Mouse (Mus musculus): Measurements from ENCODE around the gene Fmo3.

Gene Fmo3

DNA sequence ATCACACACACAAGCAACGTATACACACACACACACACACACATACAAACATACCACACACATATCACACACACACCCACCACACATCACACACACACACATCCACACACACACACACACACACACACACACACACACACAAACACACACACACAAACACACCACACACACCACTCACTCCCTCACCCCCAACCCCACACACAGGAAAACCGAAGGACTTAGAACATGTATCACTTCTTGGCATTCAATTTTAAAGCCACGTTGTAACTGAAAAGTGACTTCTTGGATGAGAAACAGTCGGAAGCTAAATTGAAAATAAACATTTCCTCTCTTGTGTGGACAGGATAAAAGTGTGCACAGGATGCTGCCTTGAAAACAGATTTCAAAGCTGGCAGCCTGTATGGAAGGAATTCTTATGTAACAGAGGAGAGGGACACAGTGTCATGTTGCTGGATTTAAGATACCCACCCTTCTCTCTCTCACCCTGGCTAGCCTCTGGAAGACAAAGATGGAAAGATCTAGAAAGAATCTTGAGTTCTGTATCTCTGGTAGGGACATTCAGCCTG is 52.9 kb downstream of the Fmo3 start:
- no peak for DNase-seq (ENCODE audit: low read depth, low spot score)

- DNase-seq (ENCODE audit: low read depth, low spot score): no peak
Observed at GRCm38 (mm10) chr1:162930631-162931030, 53.7 kb downstream of the Fmo3 start.

DNA sequence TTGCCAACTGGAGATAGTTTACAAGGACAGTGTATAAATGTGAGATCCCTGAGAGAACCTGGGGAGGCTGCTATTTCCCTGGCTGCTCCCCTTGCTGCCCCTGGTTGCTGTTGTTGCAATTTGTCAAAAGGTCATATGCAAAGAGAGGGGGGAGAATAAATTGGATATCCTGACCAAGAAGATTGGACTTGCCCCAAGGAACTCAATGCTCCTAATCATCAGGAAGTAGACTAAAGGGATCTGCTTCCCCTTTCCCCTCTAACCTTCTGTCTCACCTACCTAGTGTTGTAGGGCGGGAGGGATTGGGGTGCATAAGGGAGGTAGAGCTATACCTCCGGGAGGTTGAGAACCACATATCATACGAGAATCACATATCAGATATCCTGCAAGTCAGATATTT is 55.2 kb downstream of the Fmo3 start:
- no peak for DNase-seq (ENCODE audit: low read depth, low spot score)

DNA sequence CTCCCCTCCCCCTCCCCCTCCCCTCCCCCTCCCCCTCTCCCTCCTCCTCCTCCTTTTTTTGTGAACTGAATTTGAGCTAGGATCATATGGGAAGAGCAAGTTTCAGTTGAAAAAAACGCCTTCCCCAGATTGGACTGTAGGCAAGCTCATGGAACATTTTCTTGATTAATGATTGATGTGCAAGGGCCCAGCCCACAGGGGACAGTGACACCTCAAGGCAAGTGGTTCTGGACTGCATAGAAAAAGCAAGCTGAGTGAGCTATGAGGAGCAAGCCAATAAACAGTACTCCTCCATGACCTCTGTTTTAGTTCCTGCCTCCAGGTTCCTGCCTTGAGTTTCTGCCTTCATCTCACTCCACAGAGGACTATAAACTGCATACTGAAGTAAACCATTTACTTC is 59.2 kb downstream of the Fmo3 start:
- DNase-seq (ENCODE audit: low read depth, low spot score): no peak

GRCm38 (mm10) chr1:162916661-162917060 is 67.7 kb downstream of the Fmo3 start:
- DNase-seq (ENCODE audit: low read depth, low spot score): no peak

GRCm38 (mm10) chr1:162914932-162915556 is 69.3 kb downstream of the Fmo3 start:
- DNase-seq (ENCODE audit: low read depth, low spot score): no peak

GRCm38 (mm10) chr1:162912085-162912484 is 72.2 kb downstream of the Fmo3 start:
- DNase-seq (ENCODE audit: low read depth, low spot score): no peak
